Mouse (Mus musculus) naive thymus-derived CD4-positive, alpha-beta T cell, adult 2 months (primary cell): ENCODE data around the gene Il15ra.

ENCODE experiments used
- DNase-seq: peaks from one replicate; pipeline ENCODE4 v3.0.0-alpha.2; 2011; ENCODE audit warnings: low read depth

Il15ra gene

DNA sequence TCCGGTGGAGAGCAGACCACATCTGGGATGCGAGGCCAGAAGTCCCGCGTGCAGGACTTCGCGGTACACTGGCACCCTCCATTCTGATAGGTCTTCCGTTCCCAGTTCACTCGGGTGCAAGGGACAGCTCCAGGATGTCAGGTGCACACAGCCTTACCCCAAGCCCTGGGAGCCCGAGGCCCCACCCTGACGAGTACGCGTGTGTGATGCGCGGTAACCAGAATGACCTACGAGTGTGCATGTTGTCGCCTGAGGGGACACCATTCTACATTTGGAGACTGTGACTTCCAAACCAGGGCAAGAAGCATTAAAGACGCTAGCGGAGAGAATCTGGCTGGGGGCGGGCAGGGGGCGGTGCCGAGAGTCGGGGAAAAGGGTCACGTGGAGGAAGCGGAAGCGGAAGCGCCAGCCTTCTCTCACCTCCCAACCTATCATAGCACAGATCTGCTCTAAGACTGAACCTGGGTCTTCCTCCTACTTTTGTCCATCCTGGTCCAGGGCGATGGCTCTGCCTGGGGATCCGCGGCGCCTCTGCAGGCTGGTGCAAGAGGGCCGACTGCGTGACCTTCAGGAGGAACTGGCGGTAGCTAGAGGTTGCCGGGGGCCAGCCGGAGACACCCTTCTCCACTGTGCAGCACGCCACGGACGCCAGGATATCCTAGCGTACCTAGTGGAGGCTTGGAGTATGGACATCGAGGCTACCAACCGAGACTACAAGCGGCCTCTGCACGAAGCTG is 73.2 kb downstream of the Il15ra start:
- peak; percentile 95 for DNase-seq
